Mouse (Mus musculus) regulatory T cell (primary cell): ENCODE data around the gene Tmem45b.

ENCODE experiments used
- in situ Hi-C: fragments of 300-600 bp; cut with MboI, MseI; formaldehyde crosslinking; loops from one replicate; pipeline ENCODE4 v1.15.1; 2025; ENCODE audit warnings: high pct_unique_total_duplicates

Gene Tmem45b

GRCm38 (mm10) chr9:31405217-31405616 is 59.0 kb downstream of the Tmem45b start:
- in situ Hi-C loops = loop anchor here (10.0 kb wide), 1 partner anchor 960 kb away; no protein-coding TSS in a partner anchor

DNA sequence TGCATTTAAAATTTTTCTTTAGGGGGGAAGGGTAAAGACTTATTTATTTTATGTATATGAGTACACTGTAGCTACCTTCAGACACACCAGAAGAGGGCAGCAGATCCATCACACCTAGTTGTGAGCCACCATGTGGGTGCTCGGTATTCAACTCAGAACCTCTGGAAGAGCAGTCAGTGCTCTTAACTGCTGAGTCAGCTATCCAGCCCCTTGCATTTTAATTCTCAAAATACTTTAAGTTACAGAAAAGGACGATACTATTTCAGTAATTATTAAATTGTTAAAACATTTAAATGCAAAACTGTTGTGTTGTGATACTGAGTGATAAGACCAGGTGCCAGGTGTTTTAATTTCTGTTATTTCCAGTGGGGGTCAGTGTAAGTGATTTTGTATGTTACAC is 60.0 kb downstream of the Tmem45b start:
- in situ Hi-C loops = loop anchor here (10.0 kb wide), 1 partner anchor 960 kb away; no protein-coding TSS in a partner anchor

DNA sequence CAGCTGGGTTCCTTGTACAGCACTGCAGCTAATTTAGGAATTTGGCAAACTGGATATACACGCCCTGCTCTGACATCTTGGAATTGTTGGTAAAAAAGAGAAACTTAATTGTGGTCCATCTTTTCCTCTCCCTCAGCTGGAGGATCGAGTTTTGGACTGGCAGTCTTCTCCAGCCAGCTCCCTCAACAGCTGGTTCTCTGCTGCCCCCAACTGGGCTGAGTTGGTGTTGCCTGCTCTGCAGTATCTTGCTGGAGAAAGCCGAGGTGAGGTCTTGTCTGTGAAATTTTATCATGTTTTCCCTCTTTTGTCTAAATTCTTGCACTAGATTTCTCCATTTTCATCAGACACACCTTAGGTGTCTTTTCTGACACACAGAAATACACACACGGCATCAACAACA is 63.8 kb downstream of the Tmem45b start:
- in situ Hi-C loops = loop anchor here (10.0 kb wide), 1 partner anchor 956 kb away; no protein-coding TSS in a partner anchor

- in situ Hi-C loops = loop anchor here (10.0 kb wide), 1 partner anchor 352 kb away; the partner anchor contains the start of gene Zbtb44
Measured at GRCm38 (mm10) chr9:31387206-31387605, 77.1 kb downstream of the Tmem45b start.

DNA sequence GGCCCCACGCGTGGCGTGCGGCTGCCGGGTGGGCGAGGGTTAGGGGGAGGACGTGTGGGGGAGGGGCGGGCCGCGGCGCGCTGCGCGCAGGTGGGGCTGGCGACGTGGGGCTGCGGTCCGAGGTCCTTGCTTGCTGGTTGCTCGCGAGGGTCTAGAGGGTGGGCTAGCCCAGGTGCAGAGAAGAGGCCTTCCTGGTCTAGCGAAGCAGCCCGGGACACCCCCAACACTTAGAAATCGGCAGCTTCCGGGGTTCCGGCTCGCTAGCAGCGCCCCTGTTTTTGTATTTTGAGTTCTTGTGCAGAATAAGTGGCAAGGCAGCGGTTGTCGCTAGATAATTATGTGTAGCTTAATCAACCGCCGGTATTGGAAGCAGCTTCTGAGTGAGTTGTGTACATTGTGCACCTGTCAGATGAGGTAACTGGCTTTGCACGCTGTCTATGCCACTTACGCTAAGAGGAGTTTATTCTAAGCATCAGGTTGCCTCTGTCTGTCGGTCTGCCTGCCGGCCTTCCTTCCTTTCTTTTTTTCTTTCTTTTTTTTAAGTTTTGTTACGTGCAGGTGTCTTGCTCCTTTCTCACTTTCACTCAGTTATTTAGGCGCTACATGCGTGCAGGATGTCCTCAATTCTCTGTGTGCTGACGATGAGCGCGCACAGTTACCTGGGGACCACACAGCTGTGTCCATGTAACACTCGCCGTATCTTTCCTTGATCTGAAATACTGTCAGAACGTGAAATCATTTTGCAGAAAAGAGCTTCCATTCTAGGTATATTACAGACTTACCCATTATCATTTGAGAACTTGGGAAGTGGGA is 77.7 kb downstream of the Tmem45b start:
- in situ Hi-C loops = loop anchor here (10.0 kb wide), 1 partner anchor 352 kb away; the partner anchor contains the start of gene Zbtb44

DNA sequence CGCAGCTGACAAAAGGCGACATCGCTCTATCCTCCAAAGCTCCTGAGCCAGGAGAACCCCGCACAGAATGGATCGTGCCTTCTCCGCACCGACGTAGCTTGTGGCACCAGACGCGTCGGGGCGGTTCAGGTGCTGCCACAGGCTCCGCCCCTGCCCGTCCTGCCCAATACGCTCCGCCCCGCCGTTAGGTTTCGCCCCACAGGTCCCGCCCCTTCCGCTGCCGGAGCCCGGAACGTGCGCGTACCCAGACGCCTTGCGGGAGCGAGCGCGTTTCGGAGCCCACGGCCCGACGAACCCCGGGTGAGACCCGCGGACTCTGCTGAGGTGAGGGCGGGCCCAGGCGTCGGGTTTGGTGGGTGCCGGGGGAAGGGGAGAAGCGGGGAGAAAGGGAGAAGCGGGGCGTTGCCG is 78.3 kb downstream of the Tmem45b start, which contains the start of gene Nfrkb:
TSS of gene Nfrkb (plus strand) at position 246 of the 408 bp plus-strand sequence.
- in situ Hi-C loops = loop anchor here (10.0 kb wide), 1 partner anchor 351 kb away; the partner anchor contains the start of gene Zbtb44

GRCm38 (mm10) chr9:31385500-31385869 is 78.8 kb downstream of the Tmem45b start:
- in situ Hi-C loops = loop anchor here (10.0 kb wide), 1 partner anchor 351 kb away; the partner anchor contains the start of gene Zbtb44

- in situ Hi-C loops = loop anchor here (10.0 kb wide), 1 partner anchor 350 kb away; the partner anchor contains the start of gene Zbtb44
Measured at GRCm38 (mm10) chr9:31384786-31385499, 79.3 kb downstream of the Tmem45b start.

- in situ Hi-C loops = no loop called here
Measured at GRCm38 (mm10) chr9:31376661-31377060, 87.6 kb downstream of the Tmem45b start.
